In genomic region chr9:56687145-56687477, GRCm38 (mm10) we compare ENCODE assay signal across 11 mouse cellular contexts.
DNase-seq lines count a peak whose midpoint lies in the region; ATAC-seq and TF ChIP-seq lines count a peak whose summit lies in the region.
"Had no signal": no experiment of that assay in that cellular context is flagged by ENCODE, and none has a peak within 500 bp of the region (broad histone marks: within the 10 kb centered on the region; RNA-seq: fewer than 3 reads in every experiment).

No protein-coding gene starts in this region.

- no peak overlapping the region for H3K9ac ChIP-seq in kidney, embryonic 14.5 days (ENCODE audit: low read depth, low read length)

- H3K27me3 ChIP-seq in kidney, embryonic 14.5 days (ENCODE audit: control insufficient read depth, insufficient read depth, low read length), result no peaks in the 10 kb centered on the region
- H3K27me3 ChIP-seq in E14TG2a.4 (ENCODE audit: insufficient read depth, low read length), result peaks cover 9% of the 10 kb centered on the region
- H3K27me3 ChIP-seq in limb, embryonic 10.5 days (ENCODE audit: low read depth, poor library complexity, severe bottlenecking), result no peaks in the 10 kb centered on the region

- peaks cover 13% of the 10 kb centered on the region for H3K4me1 ChIP-seq in kidney, embryonic 14.5 days (ENCODE audit: control insufficient read depth, insufficient read depth, low read length)
- H3K4me1 ChIP-seq in E14TG2a.4 (replicated peaks; ENCODE audit: low read depth, low read length), result no peaks in the 10 kb centered on the region
- H3K4me1 ChIP-seq in cortical plate, adult 2 months (ENCODE audit: control insufficient read depth, insufficient read depth, low read length), result peaks cover 10% of the 10 kb centered on the region; the same call in 1 of the 2 replicates
- H3K4me1 ChIP-seq in limb, embryonic 10.5 days, result peaks cover 29% of the 10 kb centered on the region

- peak overlapping the region; percentile 20; the same call in 1 of the 2 replicates for H3K27ac ChIP-seq in kidney, embryonic 14.5 days (ENCODE audit: low read depth, low read length)
- H3K27ac ChIP-seq in cortical plate, adult 2 months (ENCODE audit: insufficient read depth, low read length), result peak overlapping the region; percentile 66
- H3K27ac ChIP-seq in limb, embryonic 10.5 days, result peak overlapping the region; percentile 47; the same call in 1 of the 2 replicates

- TF ChIP-seq CTCF in E14TG2a.4 (conservative IDR thresholded peaks at IDR 0.05; ENCODE audit: low read length), result no peak
- TF ChIP-seq CTCF in cortical plate, adult 2 months (IDR thresholded peaks at IDR 0.05; ENCODE audit: extremely low read depth, insufficient read depth, low read length), result no peak

- TF ChIP-seq POLR2A in cortical plate, adult 2 months (IDR thresholded peaks at IDR 0.05; ENCODE audit: extremely low read depth, insufficient read depth, low read length), result no peak

- 86% methylated on average over 1 of the region's 1 CpGs for WGBS in kidney, embryonic 14.5 days
- 94% methylated on average over 1 of the region's 1 CpGs for WGBS in limb, embryonic 10.5 days

- H3K4me3 ChIP-seq in kidney, embryonic 14.5 days (ENCODE audit: low read length), result no peak overlapping the region
- 0 out of 2 replicates have a peak overlapping the region, but pooled peaks have one; percentile 21 for H3K4me3 ChIP-seq in E14TG2a.4 (replicated peaks; ENCODE audit: low read length)
- H3K4me3 ChIP-seq in cortical plate, adult 2 months (ENCODE audit: insufficient read depth, low read length), result no peak overlapping the region
- no peak overlapping the region for H3K4me3 ChIP-seq in limb, embryonic 10.5 days

- no peaks in the 10 kb centered on the region for H3K36me3 ChIP-seq in kidney, embryonic 14.5 days (ENCODE audit: control insufficient read depth, insufficient read depth, low read length)
- no peaks in the 10 kb centered on the region for H3K36me3 ChIP-seq in E14TG2a.4 (ENCODE audit: insufficient read depth, low read length)
- H3K36me3 ChIP-seq in limb, embryonic 10.5 days, result no peaks in the 10 kb centered on the region
- H3K36me3 ChIP-seq: G1E had no signal

- ATAC-seq in kidney, embryonic 14.5 days (ENCODE audit: low FRiP score, low TSS enrichment), result peak; percentile 13; the same call in 1 of the 2 replicates
- no peak for ATAC-seq in megakaryocyte progenitor cell, adult 5-6 weeks (replicated peaks; ENCODE audit: poor library complexity)

- no peak for DNase-seq in kidney, postnatal 25 days
- DNase-seq in limb, embryonic 10.5 days (ENCODE audit: low spot score), result no peak
- DNase-seq in adrenal gland, postnatal 4 days (ENCODE audit: low spot score in 2 of 2), result no peak
- DNase-seq in B cell, adult 2 months, result no peak
- DNase-seq: adrenal gland, adult 8-10 months; cerebellum, adult 9-10 months had no signal

- H3K4me2 ChIP-seq in kidney, embryonic 14.5 days (replicated peaks; ENCODE audit: low read depth, low read length), result no peak overlapping the region

- H3K9me3 ChIP-seq in kidney, embryonic 14.5 days (ENCODE audit: control insufficient read depth, low read length), result no peaks in the 10 kb centered on the region
- no peaks in the 10 kb centered on the region for H3K9me3 ChIP-seq in E14TG2a.4 (ENCODE audit: low read length)
- H3K9me3 ChIP-seq in limb, embryonic 10.5 days (replicated peaks), result no peaks in the 10 kb centered on the region
- H3K9me3 ChIP-seq: G1E had no signal
